Mouse (Mus musculus) cerebral cortex, adult 2 months (tissue): ENCODE measurements around the gene Zic1.

Source experiments
- WGBS: fragments of 180-500 bp; shearing (Covaris S2); methylation state at CpG from one replicate; pipeline ENCODE4 v1.1.7; 2018; 5-methylcytosine and 5-hydroxymethylcytosine counted together

Zic1 gene

GRCm38 (mm10) chr9:91384136-91384500 lies 18.5 kb upstream of the Zic1 start:
- WGBS: 10% methylated on average over 30 of the region's 30 CpGs

GRCm38 (mm10) chr9:91383441-91384135 lies 18.0 kb upstream of the Zic1 start:
- 8% methylated on average over 28 of the region's 28 CpGs for WGBS

DNA sequence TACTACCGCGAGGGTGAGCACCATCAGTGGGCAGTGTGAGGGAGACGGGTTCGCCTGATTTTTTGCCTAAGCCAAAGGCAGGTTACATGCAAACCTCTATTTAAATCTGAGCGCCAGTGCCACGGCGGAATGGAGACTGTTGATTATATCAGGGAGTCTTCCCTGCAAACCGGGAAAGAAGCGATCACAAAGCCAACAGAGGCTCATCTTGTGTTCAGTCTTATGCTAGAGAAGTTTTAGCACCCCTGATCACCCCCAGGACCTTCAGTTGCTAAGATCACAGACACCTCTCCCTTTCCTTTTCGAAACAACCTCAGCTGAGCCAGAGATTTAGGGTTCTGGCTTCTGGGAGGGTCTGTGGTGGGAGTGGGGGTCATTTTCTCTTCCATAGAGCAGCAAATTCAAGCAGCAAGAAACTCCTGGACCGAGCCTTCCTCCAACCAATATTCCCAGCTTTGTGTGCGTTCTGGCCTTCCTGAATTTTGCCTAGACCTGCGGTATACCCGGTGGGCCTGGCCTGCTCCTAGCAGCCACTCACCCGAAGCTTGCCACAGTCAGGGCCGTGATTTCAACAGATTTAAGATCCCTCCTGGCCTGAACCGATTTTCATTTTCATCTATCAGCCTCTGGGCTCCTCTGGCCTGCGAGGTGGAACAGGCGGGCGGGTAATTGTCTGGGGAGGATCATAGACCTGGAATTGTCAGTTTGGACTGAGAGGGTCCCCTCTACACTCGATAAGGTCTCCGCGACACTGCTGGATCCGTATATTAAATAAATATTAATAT lies 17.1 kb upstream of the Zic1 start:
- 34% methylated on average over 24 of the region's 24 CpGs for WGBS

GRCm38 (mm10) chr9:91382111-91382379 lies 16.4 kb upstream of the Zic1 start:
- 37% methylated on average over 2 of the region's 2 CpGs for WGBS

DNA sequence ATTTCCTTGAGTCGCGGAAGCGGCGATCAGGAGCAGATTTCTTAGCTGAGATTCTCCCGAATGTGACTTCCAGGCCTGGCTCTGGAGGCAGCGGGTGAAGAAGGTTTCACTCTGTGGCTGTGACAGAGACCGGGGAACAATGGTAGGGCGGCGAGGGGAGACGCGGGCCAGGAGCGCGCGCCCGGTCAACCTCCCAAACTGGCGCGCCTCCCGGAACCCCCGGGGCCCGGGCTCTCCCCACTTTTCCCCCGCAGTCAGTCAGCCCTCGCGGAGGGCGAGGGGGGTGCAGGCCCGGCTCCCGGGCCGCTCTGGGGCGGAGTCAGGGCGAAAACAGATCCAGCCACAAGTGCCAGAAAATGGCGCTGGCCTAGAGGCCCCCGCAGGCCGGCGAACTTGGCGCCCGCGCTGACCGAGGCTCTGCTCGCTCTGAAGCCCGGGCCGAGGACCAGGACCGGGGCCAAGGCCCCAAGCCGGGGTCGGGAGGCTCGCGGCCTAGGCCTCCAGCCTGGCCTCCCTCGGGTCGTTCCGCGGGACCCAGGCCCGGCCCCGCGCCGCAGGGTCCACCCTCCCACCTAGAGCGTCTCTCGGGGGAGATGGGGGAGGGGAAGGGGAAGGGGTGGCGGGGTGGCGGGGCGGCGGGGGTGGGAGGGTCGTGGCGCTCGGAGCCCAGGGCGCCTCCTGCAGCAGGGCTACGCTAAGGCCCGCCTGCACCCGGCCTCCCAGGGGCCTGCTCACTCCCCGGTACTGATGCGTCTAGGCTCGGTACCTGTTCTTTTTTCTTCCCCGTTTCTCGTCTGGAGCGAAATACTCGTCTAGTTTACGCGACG lies 15.9 kb upstream of the Zic1 start:
- WGBS: 3% methylated on average over 61 of the region's 76 CpGs

DNA sequence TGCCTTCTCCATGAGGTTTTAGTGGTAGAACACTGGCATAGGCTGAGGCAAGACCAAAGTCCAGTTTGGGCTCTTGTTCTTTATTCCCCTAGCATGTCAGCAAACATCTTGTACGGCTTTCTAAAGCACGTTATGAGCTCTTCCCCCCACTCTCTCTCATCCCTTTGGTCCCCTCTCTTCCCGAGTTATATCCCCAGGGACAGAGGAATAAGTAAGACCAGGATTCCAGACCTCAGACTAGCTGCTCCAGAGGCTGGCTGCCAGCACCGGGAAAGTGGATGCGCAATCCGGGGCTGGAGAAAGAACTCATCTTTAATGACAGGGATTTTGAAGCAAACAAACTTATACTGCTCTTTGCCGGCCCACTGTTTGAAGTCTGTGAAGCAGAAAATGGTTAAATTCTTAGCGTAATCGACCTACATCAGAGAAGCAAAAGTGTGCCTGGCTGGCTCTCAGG lies 14.9 kb upstream of the Zic1 start:
- 7% methylated on average over 9 of the region's 9 CpGs for WGBS

DNA sequence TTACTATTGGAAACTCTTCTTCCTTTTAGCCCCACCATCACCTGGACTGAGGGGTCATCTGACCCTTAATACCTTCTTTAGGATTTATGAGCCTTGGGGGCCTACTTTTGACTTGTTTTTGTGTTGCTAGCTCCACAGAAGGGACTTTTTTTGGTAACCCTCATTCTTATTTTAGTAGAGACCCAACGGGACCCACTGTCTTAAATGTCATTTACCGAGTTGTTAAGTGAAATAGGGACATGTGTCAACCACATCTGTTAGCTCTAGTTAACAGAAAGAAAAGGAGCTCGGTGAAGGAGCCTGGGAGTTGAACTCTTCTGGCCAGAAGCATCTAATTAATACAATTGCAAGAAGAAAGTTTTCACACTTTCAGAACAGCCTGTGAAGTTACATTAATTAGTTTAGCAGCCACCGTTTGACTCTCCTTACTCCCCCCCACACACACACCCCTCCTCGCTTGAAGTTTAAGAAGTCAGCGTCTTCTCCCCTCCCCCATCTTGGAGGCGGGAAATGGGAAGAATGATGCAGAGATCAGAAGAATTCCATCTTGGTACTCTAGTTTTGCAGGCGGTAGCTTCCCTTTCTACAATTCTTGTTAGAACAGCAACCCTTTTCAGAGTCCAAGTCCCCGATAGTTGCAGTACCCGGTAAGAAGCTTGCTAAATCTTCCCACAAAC lies 14.3 kb upstream of the Zic1 start:
- WGBS: 17% methylated on average over 10 of the region's 10 CpGs

GRCm38 (mm10) chr9:91379300-91379635 lies 13.7 kb upstream of the Zic1 start:
- 22% methylated on average over 8 of the region's 8 CpGs for WGBS

DNA sequence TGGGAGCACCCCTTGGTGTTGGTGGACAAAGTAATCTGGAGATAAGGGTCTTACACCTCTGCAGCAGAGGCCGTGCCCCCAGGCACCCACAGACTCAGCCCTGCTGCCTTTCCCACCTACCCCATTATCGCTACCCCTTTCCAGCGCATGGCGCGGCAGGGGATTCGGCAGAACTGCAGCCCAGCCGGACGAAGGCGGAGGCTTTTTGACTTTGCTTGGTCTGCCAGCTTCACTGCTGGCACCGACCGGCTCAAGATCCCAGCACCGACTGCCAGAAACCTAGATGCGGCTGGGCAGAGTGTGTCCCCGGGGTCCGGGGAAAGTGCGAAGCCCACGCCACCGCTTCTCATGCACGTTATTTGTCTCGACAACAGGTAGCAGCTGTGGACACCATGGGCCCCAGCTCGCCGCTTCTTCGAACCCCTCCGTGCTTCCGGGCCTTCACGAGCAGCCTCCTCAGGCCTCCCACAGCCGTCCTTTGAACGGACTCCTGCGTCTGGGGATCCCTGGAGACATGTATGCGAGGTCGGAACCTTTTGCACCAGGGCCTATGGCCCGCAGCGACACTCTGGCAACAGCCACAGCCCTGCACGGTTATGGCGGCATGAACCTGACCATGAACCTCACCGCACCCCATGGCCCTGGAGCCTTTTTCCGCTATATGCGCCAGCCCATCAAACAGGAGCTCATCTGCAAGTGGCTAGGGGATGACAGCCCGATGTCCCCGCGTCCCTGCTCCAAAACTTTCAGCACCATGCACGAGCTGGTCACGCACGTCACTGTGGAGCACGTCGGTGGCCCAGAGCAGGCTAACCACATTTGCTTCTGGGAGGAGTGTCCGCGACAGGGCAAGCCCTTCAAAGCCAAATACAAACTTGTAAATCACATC lies 13.0 kb upstream of the Zic1 start:
- WGBS: 7% methylated on average over 48 of the region's 48 CpGs

- WGBS: 1% methylated on average over 16 of the region's 16 CpGs
Measured at GRCm38 (mm10) chr9:91377873-91378150, 12.2 kb upstream of the Zic1 start.

- WGBS: 20% methylated on average over 14 of the region's 14 CpGs
Measured at GRCm38 (mm10) chr9:91377036-91377872, 11.6 kb upstream of the Zic1 start.

DNA sequence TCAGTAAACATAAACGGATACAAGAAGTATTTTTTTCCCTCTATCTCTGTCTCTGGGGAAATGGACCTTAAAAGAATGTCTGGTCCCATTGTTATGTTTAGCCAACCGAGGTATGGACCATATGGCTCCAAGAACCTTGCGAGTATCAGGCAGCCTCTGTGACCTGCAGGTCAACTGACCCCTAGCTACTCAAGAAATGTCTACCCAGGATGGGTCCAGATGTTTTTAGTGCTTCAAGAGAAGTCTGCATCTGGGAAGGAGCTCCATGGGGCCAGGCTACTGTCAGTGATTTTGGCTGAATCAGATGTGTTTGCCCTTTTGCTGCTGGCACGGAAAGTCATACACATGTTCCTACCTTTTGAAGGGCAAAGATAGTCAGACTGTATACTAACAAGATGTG lies 9.1 kb upstream of the Zic1 start:
- 59% methylated on average over 4 of the region's 4 CpGs for WGBS

- 58% methylated on average over 3 of the region's 3 CpGs for WGBS
Measured at GRCm38 (mm10) chr9:91373811-91374575, 8.4 kb upstream of the Zic1 start.

DNA sequence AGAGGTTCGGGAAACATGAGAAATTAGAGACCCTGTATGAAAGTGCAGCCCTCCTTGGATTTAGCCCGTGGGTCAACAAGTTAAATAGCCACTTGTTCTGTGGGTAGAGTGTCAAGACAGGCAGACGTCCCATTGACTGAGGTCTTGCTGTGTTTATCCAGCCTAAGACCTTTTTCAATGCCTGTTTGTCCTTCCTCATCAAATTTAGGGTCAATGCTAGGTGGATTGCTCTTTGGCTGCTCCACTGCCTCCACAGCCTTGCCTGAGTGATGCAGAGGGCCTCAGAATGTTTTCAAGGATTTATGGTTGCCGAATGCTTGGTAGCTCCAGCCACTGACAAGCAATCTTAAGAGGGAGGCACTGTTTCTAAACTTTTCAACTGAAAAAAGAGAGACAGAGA lies 6.0 kb upstream of the Zic1 start:
- 70% methylated on average over 4 of the region's 4 CpGs for WGBS

DNA sequence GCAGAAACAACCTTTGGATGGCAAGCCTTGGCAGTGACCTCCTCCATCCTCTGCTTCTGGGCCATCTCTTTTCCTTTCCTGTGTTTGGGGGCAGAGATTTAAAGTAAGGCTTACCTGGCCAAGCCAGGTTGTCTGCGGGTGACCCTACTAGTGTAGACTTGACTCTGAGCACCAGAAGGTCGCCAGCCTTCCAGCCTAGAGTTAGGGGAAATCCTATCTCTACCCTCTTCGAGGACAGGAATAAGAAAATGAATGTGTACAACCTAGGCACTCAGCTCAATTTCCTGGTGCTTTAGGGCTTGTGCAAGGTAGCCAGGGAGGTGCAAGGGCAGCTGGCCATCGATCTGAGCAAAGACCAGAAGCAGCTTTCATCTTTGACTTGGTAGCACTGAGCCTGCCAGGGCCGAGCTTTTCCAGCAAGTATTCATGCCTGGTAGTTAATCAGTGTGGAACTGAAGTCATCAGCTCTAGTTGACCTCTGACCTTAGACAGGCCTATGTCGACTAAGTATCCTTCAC lies 4.6 kb upstream of the Zic1 start:
- 50% methylated on average over 6 of the region's 6 CpGs for WGBS

DNA sequence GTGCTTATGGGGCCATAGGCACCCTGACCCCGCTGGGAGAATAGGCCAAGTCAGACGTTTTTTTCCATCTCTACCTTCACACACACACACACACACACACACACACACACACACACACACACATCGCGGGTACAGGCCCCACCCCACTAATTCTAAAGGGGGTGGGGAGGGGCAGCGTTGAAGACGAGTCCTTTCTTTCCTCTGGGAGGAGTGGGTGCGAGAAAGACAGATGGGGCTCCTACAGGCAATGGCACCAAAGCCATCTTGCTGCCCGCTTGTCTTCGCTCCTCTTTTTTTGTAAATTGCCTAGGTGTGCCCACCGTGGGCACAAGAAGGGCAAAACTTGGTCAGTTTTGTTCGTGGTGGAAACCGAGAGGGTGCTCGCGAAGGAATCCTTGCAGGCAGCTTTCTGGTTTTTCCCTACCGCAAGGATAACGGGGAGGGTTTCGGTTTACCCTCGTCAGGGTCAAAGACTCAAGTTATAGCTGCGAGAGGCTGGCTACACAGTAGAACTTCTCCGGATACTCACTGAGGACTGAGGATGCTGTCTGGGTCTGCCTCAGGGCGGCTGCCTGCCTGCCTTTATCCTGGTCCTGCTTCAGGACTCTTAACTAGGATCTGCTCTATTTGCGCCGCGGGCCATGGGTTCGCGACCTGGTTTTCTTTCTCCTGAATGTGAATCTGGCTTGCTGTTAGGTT lies 3.8 kb upstream of the Zic1 start:
- 47% methylated on average over 26 of the region's 26 CpGs for WGBS

- WGBS: 52% methylated on average over 13 of the region's 13 CpGs
Measured at GRCm38 (mm10) chr9:91368946-91369292, 3.3 kb upstream of the Zic1 start.

DNA sequence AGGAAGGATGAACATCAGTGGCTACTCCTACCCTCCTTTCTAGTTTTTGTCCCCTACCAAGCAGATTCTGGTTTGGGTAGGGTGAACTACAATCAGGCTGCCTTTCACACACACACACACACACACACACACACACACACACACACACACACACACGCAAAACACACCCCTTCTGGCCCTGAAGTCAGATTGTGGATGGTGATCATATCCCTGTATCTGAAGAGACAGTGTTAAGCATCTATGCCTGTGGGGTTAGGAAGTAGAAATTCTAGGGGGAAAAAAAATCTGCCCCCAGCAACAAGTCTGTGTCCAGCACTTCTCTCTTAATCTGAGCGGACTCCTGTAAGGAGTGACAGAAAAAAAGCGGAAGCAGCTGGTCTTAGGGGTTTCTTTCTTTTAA lies 2.5 kb upstream of the Zic1 start:
- WGBS: 38% methylated on average over 3 of the region's 3 CpGs
